Mouse (Mus musculus) G1E (cell line): ENCODE measurements around the gene Nat8f5.
"Not testable (repeated sequence)": the region's sequence is repeated elsewhere in the genome, so short reads cannot be mapped to it uniquely, and the experiment has no call there.

ENCODE experiments used
- CTCF ChIP-seq: IDR thresholded peaks from 2 replicates; pipeline ENCODE4 v1.5.1; 2012; ENCODE audit warnings: low read depth, low read length, inconsistent platforms, mixed read lengths
- GATA1 ChIP-seq: IDR thresholded peaks from 2 replicates; pipeline ENCODE4 v1.6.1; 2012; ENCODE audit warnings: borderline replicate concordance, low read length, inconsistent platforms, mixed read lengths

DNA sequence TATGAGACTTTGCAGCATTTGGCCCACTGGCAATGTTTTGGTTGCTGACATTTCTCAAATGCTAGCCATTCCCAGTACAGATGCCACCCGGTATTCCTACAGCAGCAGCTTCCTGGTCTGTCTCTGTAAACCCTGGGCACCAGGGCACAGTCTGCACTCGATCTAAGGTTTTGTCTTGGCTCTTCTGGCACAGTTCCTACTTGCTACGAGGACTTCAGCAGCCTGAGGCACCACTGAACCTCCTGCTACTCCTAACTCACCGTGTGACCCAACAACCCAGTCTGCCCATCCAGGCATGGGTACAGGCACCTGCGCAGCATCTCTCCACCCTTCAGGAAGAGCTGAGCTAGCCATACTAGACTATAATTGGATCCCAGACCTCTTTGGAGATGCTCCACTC lies 15.3 kb upstream of the Nat8f5 start:
- not testable (repeated sequence) for TF ChIP-seq CTCF, GATA1
